Mouse (Mus musculus) lung, postnatal 4 days (tissue): ENCODE data around the gene Fcgbp.
"Not testable (repeated sequence)": the region's sequence is repeated elsewhere in the genome, so short reads cannot be mapped to it uniquely, and the experiment has no call there.

ENCODE experiments used
- DNase-seq, 2 experiments: peaks; one replicate each; pipeline ENCODE4 v3.0.0; 2021

Fcgbp gene

DNA sequence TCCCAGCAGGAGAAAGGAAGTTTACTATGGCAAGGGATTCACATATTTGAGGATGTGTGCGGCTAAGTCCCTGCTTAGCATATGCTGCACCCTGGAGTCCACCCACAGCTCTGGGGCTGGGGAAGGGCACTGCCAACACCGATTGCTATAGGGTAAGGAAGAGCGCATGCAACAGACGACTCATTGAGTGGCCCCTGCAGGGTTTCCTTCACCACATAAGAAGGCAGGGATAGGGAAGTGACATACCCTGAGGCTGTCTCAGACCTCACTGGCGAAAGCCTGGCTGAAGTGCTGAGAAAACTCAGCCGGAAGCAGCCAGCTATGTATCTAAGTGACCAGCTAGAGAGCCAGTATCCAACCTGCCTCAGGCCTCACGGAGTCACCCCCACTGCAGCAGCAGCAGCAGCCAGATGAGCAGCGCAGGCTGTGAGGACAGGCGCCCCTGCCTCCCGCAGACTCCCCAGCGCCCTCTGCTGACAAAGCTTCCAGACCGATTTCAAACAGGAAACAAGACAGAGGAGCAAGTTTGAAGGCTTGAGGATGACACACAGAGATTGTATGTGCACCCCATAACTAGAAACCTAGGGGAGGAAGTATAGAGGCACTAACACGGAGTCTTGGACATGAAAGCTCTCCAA is 80.7 kb downstream of the Fcgbp start:
- peak; percentile 49 to 60 for DNase-seq

GRCm38 (mm10) chr7:28153595-28153994 is 82.6 kb downstream of the Fcgbp start:
- not testable (repeated sequence) for DNase-seq

DNA sequence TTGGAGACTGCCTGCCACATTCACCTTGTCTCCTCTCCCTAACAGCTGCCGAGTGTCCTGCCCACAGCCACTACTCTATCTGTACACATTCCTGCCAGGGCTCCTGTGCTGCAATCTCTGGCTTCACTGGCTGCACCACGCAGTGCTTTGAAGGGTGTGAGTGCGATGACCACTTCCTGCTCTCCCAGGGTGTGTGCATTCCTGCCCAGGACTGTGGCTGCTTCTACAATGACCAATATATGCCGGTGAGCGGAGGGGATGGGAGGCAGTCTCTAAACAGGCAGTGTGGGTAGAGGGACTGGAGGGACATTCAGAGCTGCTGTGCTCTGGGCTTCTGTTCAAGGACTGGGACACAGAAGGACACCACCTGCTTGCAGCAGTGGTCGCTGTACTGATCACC is 88.3 kb downstream of the Fcgbp start:
- no peak for DNase-seq

DNA sequence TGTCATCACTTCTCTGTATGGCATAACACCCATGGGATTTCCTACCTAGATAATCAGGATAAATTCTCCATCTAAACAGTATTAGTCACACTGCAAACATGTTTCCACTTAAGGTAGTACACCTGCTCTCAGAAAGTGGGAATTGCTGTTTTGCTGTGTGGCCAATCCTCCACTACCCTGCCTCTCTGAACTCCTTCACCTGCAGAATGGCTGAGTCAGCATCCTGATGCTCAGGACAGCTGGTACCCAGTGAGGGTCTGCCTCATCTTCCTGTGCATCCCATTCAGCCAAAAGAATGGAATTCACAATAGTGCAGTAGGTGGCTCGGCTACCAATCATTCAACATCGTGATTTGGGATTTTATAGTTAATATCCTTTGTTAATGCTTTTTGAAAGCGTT is 88.9 kb downstream of the Fcgbp start:
- no peak for DNase-seq

DNA sequence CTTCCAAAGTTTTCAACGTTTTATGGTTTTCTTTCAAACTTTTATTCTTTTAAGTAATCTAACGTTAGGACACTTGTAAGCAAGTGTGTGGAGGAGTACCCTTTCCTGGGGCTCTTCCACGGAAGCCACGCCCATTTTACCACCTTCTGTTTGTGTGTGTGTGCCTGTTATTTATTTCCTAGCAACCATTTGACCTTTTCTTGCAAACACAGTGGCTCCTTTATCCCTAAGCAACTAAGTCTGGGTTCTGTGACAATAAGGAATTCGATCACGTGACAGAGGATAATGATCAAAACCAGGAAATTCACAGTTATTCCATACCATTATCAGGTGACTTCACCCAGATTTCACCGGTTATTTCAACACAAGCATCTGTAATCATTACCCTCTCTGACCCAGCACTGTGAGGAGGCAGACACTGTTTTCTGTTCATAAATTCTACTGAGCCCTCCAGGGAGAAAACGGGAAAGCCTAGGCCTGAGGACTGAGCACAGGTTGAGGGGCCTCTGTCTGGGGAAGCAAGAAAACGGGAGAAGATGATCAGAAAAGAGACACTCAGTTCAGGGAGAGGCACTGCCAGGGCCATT is 90.2 kb downstream of the Fcgbp start:
- DNase-seq, result no peak

GRCm38 (mm10) chr7:28165406-28165805 is 94.4 kb downstream of the Fcgbp start:
- no peak for DNase-seq

DNA sequence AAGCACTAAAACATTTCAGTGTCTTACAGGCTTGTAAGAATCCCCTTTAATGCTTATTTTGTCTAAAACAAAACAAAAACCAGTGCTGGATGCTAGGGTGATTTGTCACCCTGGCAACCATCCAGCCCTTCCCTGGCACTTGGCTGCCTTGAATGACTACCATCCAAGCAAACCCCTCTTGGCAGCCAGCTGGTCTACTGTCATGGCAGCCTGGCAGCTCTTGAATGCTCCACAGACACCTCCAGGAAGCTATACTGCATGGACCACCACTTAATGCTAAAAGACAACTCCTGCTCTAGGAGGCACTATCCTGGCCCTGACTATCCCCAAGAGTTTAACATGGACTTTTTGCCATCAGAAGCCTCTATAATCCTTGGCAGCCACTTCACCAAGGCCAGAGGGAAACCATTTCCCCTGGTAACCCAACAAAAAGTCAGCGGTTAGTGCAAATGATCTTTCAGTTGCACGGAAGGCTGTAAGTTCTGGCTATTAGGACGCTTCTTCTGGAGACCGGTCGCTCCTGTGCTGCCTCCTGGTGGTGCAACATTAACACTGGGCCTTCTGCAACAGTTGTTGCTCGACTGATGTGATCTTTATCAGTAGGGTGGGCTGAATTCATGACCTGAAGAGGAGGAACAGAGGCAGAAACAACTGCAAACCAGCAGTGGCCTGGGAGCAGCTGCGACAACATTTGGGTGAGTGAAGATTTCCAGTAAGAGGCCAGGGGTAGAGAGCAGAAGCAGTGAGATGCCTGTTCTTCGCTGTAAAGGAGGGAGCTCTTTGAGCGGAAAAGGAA is 97.5 kb downstream of the Fcgbp start:
- DNase-seq, result peak; percentile 76 to 84

DNA sequence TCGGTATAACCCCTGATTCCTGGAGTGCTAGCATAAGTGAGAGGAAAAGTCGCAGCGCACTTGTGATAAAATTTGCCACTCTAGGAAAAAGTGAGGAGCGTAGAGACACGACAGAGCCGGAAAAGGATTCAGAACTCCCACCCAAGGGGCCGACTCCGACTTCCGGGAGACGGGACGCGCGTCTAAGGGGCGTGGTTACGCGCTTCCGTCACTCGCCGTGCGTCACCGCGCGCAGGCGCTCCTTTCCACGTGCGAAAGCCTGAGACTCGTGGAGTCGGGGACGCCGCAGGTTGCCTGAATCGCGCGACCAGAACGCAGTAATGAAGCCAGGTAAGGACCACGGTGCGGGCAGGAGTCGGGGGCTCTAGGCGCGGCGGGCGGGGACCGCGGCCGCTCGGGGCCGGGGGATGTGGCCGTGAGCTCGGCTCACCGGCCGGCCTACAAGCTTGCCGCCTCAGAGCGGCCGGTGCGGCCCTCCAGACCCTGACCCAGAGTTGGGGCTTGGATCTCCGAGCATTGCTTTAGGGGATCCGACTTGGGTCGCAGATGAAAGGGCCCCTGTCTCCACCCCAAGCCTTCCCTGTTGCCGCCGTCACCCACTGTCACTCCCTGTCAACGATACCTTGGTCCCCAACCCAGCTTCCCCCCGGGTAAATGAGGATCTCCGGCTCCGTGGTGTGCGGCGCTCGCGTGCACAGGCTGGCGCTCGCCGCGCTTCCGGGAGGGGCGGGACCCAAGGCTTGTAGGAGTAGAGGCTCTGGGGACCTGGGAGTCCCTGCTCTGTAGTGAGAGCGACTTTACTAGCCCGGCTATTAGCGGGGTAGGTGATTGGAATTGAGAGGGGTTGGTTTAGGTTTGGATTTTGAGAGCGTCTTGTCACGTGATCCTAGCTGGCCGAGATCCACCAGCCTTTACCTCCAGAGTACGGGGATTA is 98.7 kb downstream of the Fcgbp start, which contains the start of gene Fbl:
Fbl (plus strand) TSS at position 222 of the 934 bp plus-strand sequence.
- DNase-seq, result peak; percentile 93 to 95
